Mouse (Mus musculus): ENCODE data around the gene Trak1.

DNA sequence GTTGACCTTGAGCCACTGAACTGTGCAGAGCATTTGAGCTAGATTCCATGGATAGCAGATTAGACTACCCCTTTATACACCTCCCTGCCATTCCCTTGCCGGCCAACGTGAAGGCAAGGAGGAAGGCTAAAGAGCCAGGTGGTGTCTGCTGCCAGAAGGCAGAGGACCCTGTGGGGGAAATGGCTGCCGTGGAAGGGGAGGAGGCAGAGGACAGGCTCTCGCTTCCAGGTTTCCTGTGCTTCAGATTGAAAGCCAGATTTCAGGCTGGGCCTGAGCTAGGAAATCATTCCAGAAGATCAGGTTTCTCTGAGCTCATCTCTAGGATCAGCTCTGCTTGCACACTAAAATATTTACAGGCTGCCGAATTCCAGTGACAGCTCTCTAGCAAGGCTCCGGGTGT, 133.1 kb downstream of the Trak1 start:
- no peak for TF ChIP-seq ZNF384 (IDR thresholded peaks at IDR 0.05; ENCODE audit: low read depth, low read length)
- TF ChIP-seq HCFC1 (IDR thresholded peaks at IDR 0.05; ENCODE audit: borderline replicate concordance, insufficient read depth, low read length), result no peak
- no peak for TF ChIP-seq MAFK (IDR thresholded peaks at IDR 0.05; ENCODE audit: insufficient read depth, low read depth, low read length)

All from ES-E14 (cell line).